Mouse (Mus musculus): ENCODE data around the gene Olfr1039. TPM values are rescaled to one million over a fixed set of nuclear protein-coding genes. Genes with fewer than 3 reads are reported as not detected.
"Not testable (repeated sequence)": the region's sequence is repeated elsewhere in the genome, so short reads cannot be mapped to it uniquely, and the experiment has no call there.

Olfr1039 gene
- polyA plus RNA-seq (2015; fragmentation: Nextera tagmentation; extraction: Ambion mirVana): not detected in 2 replicates

GRCm38 (mm10) chr2:86135828-86136227, at the start of gene Olfr1039:
Olfr1039 (minus strand) TSS chr2:86135928.
- no peaks in the 10 kb centered on the region for H3K27me3 ChIP-seq
- WGBS (ENCODE audit: insufficient replicate concordance): 76% methylated on average over 1 of the region's 1 CpGs

GRCm38 (mm10) chr2:86179950-86180349, 44.2 kb upstream of the Olfr1039 start:
- Histone ChIP-seq H3K27ac (no peak overlapping the region), H3K9ac (no peak overlapping the region), H3K4me2 (no peak overlapping the region), H3K4me3 (replicated peaks) (no peak overlapping the region), H3K27me3 (no peaks in the 10 kb centered on the region), H3K9me3 (replicated peaks) (no peaks in the 10 kb centered on the region), H3K36me3 (no peaks in the 10 kb centered on the region), H3K4me1 (replicated peaks) (no peaks in the 10 kb centered on the region)
- whole genome bisulfite sequencing (ENCODE audit: insufficient replicate concordance): 61% methylated on average over 3 of the region's 3 CpGs
- ATAC-seq (ENCODE audit: low read depth) (no peak), DNase-seq (no peak)

More at GRCm38 (mm10) chr2:86135828-86136227, at the start of gene Olfr1039:
- H3K4me1 ChIP-seq (replicated peaks): no peaks in the 10 kb centered on the region
- no peaks in the 10 kb centered on the region for H3K36me3 ChIP-seq
- ATAC-seq (ENCODE audit: low read depth) (no peak), DNase-seq (no peak)
- no peak within 1 kb of the TSS for H3K4me3 ChIP-seq (replicated peaks)
- H3K4me2 ChIP-seq: no peak within 1 kb of the TSS
- H3K27ac ChIP-seq: no peak within 1 kb of the TSS
- H3K9ac ChIP-seq: no peak within 1 kb of the TSS
- no peaks in the 10 kb centered on the region for H3K9me3 ChIP-seq (replicated peaks)

GRCm38 (mm10) chr2:86177720-86178119, 42.0 kb upstream of the Olfr1039 start, which contains the start of gene Olfr1044:
Olfr1044 (minus strand) TSS chr2:86177820.
- Histone ChIP-seq H3K9me3 (replicated peaks) (no peaks in the 10 kb centered on the region), H3K9ac (no peak within 1 kb of the TSS), H3K27ac (no peak within 1 kb of the TSS), H3K4me3 (replicated peaks) (no peak within 1 kb of the TSS), H3K36me3 (no peaks in the 10 kb centered on the region), H3K4me1 (replicated peaks) (no peaks in the 10 kb centered on the region), H3K4me2 (no peak within 1 kb of the TSS), H3K27me3 (no peaks in the 10 kb centered on the region)
- ATAC-seq (ENCODE audit: low read depth): no peak
- no peak for DNase-seq

DNA sequence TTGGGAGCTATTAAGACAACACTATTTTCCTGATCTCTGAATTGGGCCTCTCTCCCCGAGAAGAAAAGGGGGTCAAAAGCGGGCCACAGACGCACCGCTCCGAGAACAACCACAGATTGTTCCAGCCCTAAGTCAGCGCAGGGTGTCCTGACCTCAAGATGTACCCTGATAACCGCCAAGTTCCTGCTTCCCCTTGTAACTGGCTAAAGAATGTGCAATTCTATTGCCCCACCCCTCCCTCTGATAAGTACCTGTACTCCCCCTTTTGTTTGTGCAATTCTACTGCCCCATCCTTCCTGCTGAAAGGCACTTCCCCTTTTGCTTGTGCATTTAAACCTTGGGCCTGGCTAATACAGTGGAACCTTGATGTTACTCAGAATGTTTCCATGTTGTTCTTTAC, 39.7 kb upstream of the Olfr1039 start:
- H3K36me3 ChIP-seq; H3K9ac ChIP-seq; H3K27ac ChIP-seq; ATAC-seq (ENCODE audit: low read depth); H3K9me3 ChIP-seq (replicated peaks); DNase-seq; H3K4me3 ChIP-seq (replicated peaks); H3K4me1 ChIP-seq (replicated peaks); H3K4me2 ChIP-seq; H3K27me3 ChIP-seq: not testable (repeated sequence)
- 56% methylated on average over 7 of the region's 7 CpGs for WGBS (ENCODE audit: insufficient replicate concordance)

DNA sequence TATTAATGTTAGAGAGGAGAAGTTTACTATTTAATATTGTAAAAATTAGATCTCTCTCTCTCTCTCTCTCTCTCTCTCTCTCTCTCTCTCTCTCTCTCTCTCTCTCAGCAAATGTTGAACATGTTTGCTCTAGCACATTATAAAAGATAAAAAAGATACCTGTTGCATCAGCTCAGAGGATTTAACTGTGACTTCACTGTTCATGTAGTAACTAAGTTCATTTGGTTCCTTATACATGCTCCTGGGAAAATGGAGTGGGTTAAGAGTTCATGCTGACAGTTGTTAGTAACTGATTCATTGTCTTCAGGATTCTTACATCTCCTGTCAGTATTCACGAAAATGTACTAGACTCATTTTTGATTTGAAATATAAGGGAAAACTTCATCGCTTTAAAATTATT, 31.7 kb upstream of the Olfr1039 start, which contains the start of gene Olfr1043:
Gene Olfr1043 (minus strand): TSS at position 101 of the 400 bp plus-strand sequence.
- WGBS (ENCODE audit: insufficient replicate concordance): 76% methylated on average over 2 of the region's 2 CpGs
- no peaks in the 10 kb centered on the region for H3K4me1 ChIP-seq (replicated peaks)
- no peak within 1 kb of the TSS for H3K4me2 ChIP-seq
- no peaks in the 10 kb centered on the region for H3K9me3 ChIP-seq (replicated peaks)
- H3K36me3 ChIP-seq: no peaks in the 10 kb centered on the region
- no peak within 1 kb of the TSS for H3K4me3 ChIP-seq (replicated peaks)
- no peak for DNase-seq
- ATAC-seq (ENCODE audit: low read depth): no peak
- H3K27me3 ChIP-seq: no peaks in the 10 kb centered on the region
- H3K9ac ChIP-seq: no peak within 1 kb of the TSS
- no peak within 1 kb of the TSS for H3K27ac ChIP-seq

DNA sequence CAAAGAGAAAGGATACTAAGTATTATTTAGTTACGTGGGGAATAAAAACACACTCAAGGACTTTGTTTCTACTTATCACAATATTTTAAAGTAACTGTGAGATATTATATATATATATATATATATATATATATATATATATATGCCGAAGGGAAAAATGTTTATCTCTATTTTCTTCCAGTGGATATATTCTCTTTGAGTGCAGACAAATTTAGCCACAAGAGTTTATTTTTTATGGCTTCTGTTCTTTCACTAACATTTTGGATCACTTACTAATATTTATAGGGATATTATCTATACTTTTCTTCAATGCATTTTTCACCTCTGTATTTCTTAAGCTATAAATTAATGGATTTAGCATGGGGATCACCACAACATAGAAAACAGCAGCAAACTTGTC, 26.0 kb upstream of the Olfr1039 start, which contains the start of gene Olfr1042:
Gene Olfr1042 (minus strand): TSS at position 101 of the 400 bp plus-strand sequence.
- Histone ChIP-seq H3K9ac (no peak within 1 kb of the TSS), H3K36me3 (no peaks in the 10 kb centered on the region), H3K27ac (no peak within 1 kb of the TSS), H3K4me1 (replicated peaks) (no peaks in the 10 kb centered on the region), H3K27me3 (no peaks in the 10 kb centered on the region), H3K4me3 (replicated peaks) (no peak within 1 kb of the TSS), H3K9me3 (replicated peaks) (no peaks in the 10 kb centered on the region), H3K4me2 (no peak within 1 kb of the TSS)
- WGBS (ENCODE audit: insufficient replicate concordance): 57% methylated on average over 2 of the region's 2 CpGs
- DNase-seq (no peak), ATAC-seq (ENCODE audit: low read depth) (no peak)

GRCm38 (mm10) chr2:86146632-86147031, 10.9 kb upstream of the Olfr1039 start, which contains the start of gene Olfr1040:
Olfr1040 (minus strand) TSS chr2:86146732.
- Histone ChIP-seq H3K4me1 (replicated peaks) (no peaks in the 10 kb centered on the region), H3K36me3 (no peaks in the 10 kb centered on the region), H3K27me3 (no peaks in the 10 kb centered on the region), H3K9ac (no peak within 1 kb of the TSS), H3K9me3 (replicated peaks) (no peaks in the 10 kb centered on the region), H3K4me2 (no peak within 1 kb of the TSS), H3K4me3 (replicated peaks) (no peak within 1 kb of the TSS), H3K27ac (no peak within 1 kb of the TSS)
- ATAC-seq (ENCODE audit: low read depth) (no peak), DNase-seq (no peak)
- 63% methylated on average over 1 of the region's 1 CpGs for WGBS (ENCODE audit: insufficient replicate concordance)

GRCm38 (mm10) chr2:86087285-86087684, 48.4 kb downstream of the Olfr1039 start, which contains the start of gene Olfr1037:
Olfr1037 (minus strand) TSS chr2:86087385.
- Histone ChIP-seq H3K9me3 (replicated peaks) (no peaks in the 10 kb centered on the region), H3K27ac (no peak within 1 kb of the TSS), H3K9ac (no peak within 1 kb of the TSS), H3K36me3 (no peaks in the 10 kb centered on the region), H3K4me1 (replicated peaks) (no peaks in the 10 kb centered on the region), H3K4me3 (replicated peaks) (no peak within 1 kb of the TSS), H3K4me2 (no peak within 1 kb of the TSS), H3K27me3 (no peaks in the 10 kb centered on the region)
- ATAC-seq (ENCODE audit: low read depth): no peak
- 75% methylated on average over 2 of the region's 2 CpGs for WGBS (ENCODE audit: insufficient replicate concordance)
- DNase-seq: no peak

DNA sequence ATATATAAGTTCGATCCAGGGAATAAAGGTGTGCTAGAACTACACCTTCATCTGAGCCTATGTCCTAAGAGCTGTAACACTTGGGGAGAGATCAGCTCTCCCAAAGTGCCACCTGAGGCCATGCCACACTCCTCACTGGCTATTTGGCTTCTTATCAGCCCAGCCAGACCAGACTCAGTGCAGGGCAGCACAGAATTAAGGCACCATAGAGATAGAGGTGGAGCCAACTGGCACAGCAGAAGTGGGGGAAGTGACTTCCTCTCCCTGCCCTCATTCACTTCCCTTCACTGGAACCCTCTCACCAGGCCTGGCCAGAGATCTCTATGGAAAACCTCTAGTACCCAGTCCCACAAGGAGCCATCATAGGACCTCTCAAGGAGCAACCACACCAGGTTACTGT, 55.2 kb downstream of the Olfr1039 start:
- not testable (repeated sequence) for H3K27ac ChIP-seq; H3K27me3 ChIP-seq; ATAC-seq (ENCODE audit: low read depth); H3K4me3 ChIP-seq (replicated peaks); H3K9me3 ChIP-seq (replicated peaks); H3K9ac ChIP-seq; H3K4me2 ChIP-seq; H3K4me1 ChIP-seq (replicated peaks); DNase-seq; H3K36me3 ChIP-seq
- WGBS (ENCODE audit: insufficient replicate concordance): 58% methylated on average over 1 of the region's 1 CpGs

Other genes with a start within 250 kb of the Olfr1039 start
- not detected in 2 replicates for gene Olfr1024, start 230.9 kb downstream of the Olfr1039 start, polyA plus RNA-seq (2015; fragmentation: Nextera tagmentation; extraction: Ambion mirVana)
- gene Olfr1025-ps1, start 220.7 kb downstream of the Olfr1039 start, polyA plus RNA-seq (2015; fragmentation: Nextera tagmentation; extraction: Ambion mirVana): not detected in 2 replicates
- gene Olfr1026, start 214.4 kb downstream of the Olfr1039 start, polyA plus RNA-seq (2015; fragmentation: Nextera tagmentation; extraction: Ambion mirVana): not detected in 2 replicates
- not detected in 2 replicates for gene Olfr1028, start 185.5 kb downstream of the Olfr1039 start, polyA plus RNA-seq (2015; fragmentation: Nextera tagmentation; extraction: Ambion mirVana)
- gene Olfr1029, start 162.0 kb downstream of the Olfr1039 start, polyA plus RNA-seq (2015; fragmentation: Nextera tagmentation; extraction: Ambion mirVana): not detected in 2 replicates
- not detected in 2 replicates for gene Olfr1030, start 156.7 kb downstream of the Olfr1039 start, polyA plus RNA-seq (2015; fragmentation: Nextera tagmentation; extraction: Ambion mirVana)
- gene Olfr1031, start 145.6 kb downstream of the Olfr1039 start, polyA plus RNA-seq (2015; fragmentation: Nextera tagmentation; extraction: Ambion mirVana): not detected in 2 replicates
- not detected in 2 replicates for gene Olfr1032, start 130.4 kb downstream of the Olfr1039 start, polyA plus RNA-seq (2015; fragmentation: Nextera tagmentation; extraction: Ambion mirVana)
- 0.16 and 0.41 TPM in 2 replicates for gene Olfr1033, start 115.3 kb downstream of the Olfr1039 start, polyA plus RNA-seq (2015; fragmentation: Nextera tagmentation; extraction: Ambion mirVana)
- not detected in 2 replicates for gene Olfr1034, start 90.1 kb downstream of the Olfr1039 start, polyA plus RNA-seq (2015; fragmentation: Nextera tagmentation; extraction: Ambion mirVana)
- gene Olfr1036, start 61.9 kb downstream of the Olfr1039 start, polyA plus RNA-seq (2015; fragmentation: Nextera tagmentation; extraction: Ambion mirVana): not detected in 2 replicates
- gene Olfr1037, start 48.5 kb downstream of the Olfr1039 start, polyA plus RNA-seq (2015; fragmentation: Nextera tagmentation; extraction: Ambion mirVana): not detected in 2 replicates
- gene Olfr1040, start 10.8 kb upstream of the Olfr1039 start, polyA plus RNA-seq (2015; fragmentation: Nextera tagmentation; extraction: Ambion mirVana): not detected in 2 replicates
- gene Olfr1042, start 25.9 kb upstream of the Olfr1039 start, polyA plus RNA-seq (2015; fragmentation: Nextera tagmentation; extraction: Ambion mirVana): not detected in 2 replicates
- gene Olfr1043, start 31.6 kb upstream of the Olfr1039 start, polyA plus RNA-seq (2015; fragmentation: Nextera tagmentation; extraction: Ambion mirVana): not detected in 2 replicates
- not detected in 2 replicates for gene Olfr1044, start 41.9 kb upstream of the Olfr1039 start, polyA plus RNA-seq (2015; fragmentation: Nextera tagmentation; extraction: Ambion mirVana)
- not detected in 2 replicates for gene Olfr52, start 49.8 kb upstream of the Olfr1039 start, polyA plus RNA-seq (2015; fragmentation: Nextera tagmentation; extraction: Ambion mirVana)
- not detected in 2 replicates for gene Olfr1045, start 67.1 kb upstream of the Olfr1039 start, polyA plus RNA-seq (2015; fragmentation: Nextera tagmentation; extraction: Ambion mirVana)
- gene Olfr1046, start 83.4 kb upstream of the Olfr1039 start, polyA plus RNA-seq (2015; fragmentation: Nextera tagmentation; extraction: Ambion mirVana): not detected in 2 replicates
- not detected in 2 replicates for gene Olfr1047, start 95.5 kb upstream of the Olfr1039 start, polyA plus RNA-seq (2015; fragmentation: Nextera tagmentation; extraction: Ambion mirVana)
- gene Olfr1048, start 104.4 kb upstream of the Olfr1039 start, polyA plus RNA-seq (2015; fragmentation: Nextera tagmentation; extraction: Ambion mirVana): not detected in 2 replicates
- gene Olfr1049, start 122.4 kb upstream of the Olfr1039 start, polyA plus RNA-seq (2015; fragmentation: Nextera tagmentation; extraction: Ambion mirVana): not detected in 2 replicates
- not detected in 2 replicates for gene Olfr1051, start 143.2 kb upstream of the Olfr1039 start, polyA plus RNA-seq (2015; fragmentation: Nextera tagmentation; extraction: Ambion mirVana)
- gene Olfr1052, start 156.5 kb upstream of the Olfr1039 start, polyA plus RNA-seq (2015; fragmentation: Nextera tagmentation; extraction: Ambion mirVana): not detected in 2 replicates
- gene Olfr1053, start 179.4 kb upstream of the Olfr1039 start, polyA plus RNA-seq (2015; fragmentation: Nextera tagmentation; extraction: Ambion mirVana): not detected in 2 replicates
- gene Olfr1054, start 199.5 kb upstream of the Olfr1039 start, polyA plus RNA-seq (2015; fragmentation: Nextera tagmentation; extraction: Ambion mirVana): not detected in 2 replicates
- gene Olfr1055, start 214.4 kb upstream of the Olfr1039 start, polyA plus RNA-seq (2015; fragmentation: Nextera tagmentation; extraction: Ambion mirVana): not detected in 2 replicates
- not detected in 2 replicates for gene Olfr1056, start 226.5 kb upstream of the Olfr1039 start, polyA plus RNA-seq (2015; fragmentation: Nextera tagmentation; extraction: Ambion mirVana)
- not detected in 2 replicates for gene Olfr1057, start 242.5 kb upstream of the Olfr1039 start, polyA plus RNA-seq (2015; fragmentation: Nextera tagmentation; extraction: Ambion mirVana)

Measured in liver, embryonic 13.5 days (tissue).